Mouse (Mus musculus) thymus, postnatal 10 days (tissue): ENCODE data around the gene Cacna1d.

ENCODE experiments used
- DNase-seq, 2 experiments: peaks; one replicate each; pipeline ENCODE4 v3.0.0; 2021; ENCODE audit warnings: low spot score in 2 of 2

The Cacna1d gene

GRCm38 (mm10) chr14:30097239-30097638 lies 394.0 kb downstream of the Cacna1d start:
- DNase-seq, result peak; percentile 53 to 64

GRCm38 (mm10) chr14:30092426-30092825 lies 398.8 kb downstream of the Cacna1d start:
- DNase-seq, result no peak

- DNase-seq, result peak; percentile 29 to 36
These were observed 399.2 kb downstream of the Cacna1d start for GRCm38 (mm10) chr14:30092021-30092420.

- no peak for DNase-seq
These were observed 411.5 kb downstream of the Cacna1d start for GRCm38 (mm10) chr14:30079729-30080128.

GRCm38 (mm10) chr14:30078115-30078808 lies 413.0 kb downstream of the Cacna1d start:
- no peak for DNase-seq

- no peak for DNase-seq
These were observed 415.9 kb downstream of the Cacna1d start for GRCm38 (mm10) chr14:30075268-30075887.

- no peak for DNase-seq
These were observed 422.7 kb downstream of the Cacna1d start for GRCm38 (mm10) chr14:30068566-30068965.

GRCm38 (mm10) chr14:30066752-30067151 lies 424.5 kb downstream of the Cacna1d start:
- DNase-seq, result no peak

- DNase-seq, result no peak
These were observed 426.4 kb downstream of the Cacna1d start for GRCm38 (mm10) chr14:30064864-30065263.

GRCm38 (mm10) chr14:30056031-30056766 lies 435.1 kb downstream of the Cacna1d start:
- no peak for DNase-seq

- no peak for DNase-seq
These were observed 436.3 kb downstream of the Cacna1d start for GRCm38 (mm10) chr14:30054922-30055321.

GRCm38 (mm10) chr14:30050280-30050679 lies 441.0 kb downstream of the Cacna1d start:
- DNase-seq, result no peak

- peak in 1 of 2 experiments; percentile 27 for DNase-seq
These were observed 443.2 kb downstream of the Cacna1d start for GRCm38 (mm10) chr14:30048049-30048448.

- DNase-seq, result no peak
These were observed 444.3 kb downstream of the Cacna1d start for GRCm38 (mm10) chr14:30046976-30047375.

GRCm38 (mm10) chr14:30045704-30046220 lies 445.5 kb downstream of the Cacna1d start:
- DNase-seq, result no peak

- no peak for DNase-seq
These were observed 446.0 kb downstream of the Cacna1d start for GRCm38 (mm10) chr14:30045239-30045638.

GRCm38 (mm10) chr14:30043356-30043940 lies 447.8 kb downstream of the Cacna1d start:
- no peak for DNase-seq

GRCm38 (mm10) chr14:30041836-30042235 lies 449.4 kb downstream of the Cacna1d start:
- DNase-seq, result no peak

- DNase-seq, result no peak
These were observed 451.8 kb downstream of the Cacna1d start for GRCm38 (mm10) chr14:30039413-30039812.

GRCm38 (mm10) chr14:30038431-30038830 lies 452.8 kb downstream of the Cacna1d start:
- DNase-seq, result no peak

GRCm38 (mm10) chr14:30033405-30033804 lies 457.9 kb downstream of the Cacna1d start:
- no peak for DNase-seq

GRCm38 (mm10) chr14:30027378-30027777 lies 463.9 kb downstream of the Cacna1d start:
- DNase-seq, result peak; percentile 61 to 86
